Mouse (Mus musculus) forebrain, embryonic 13.5 days (tissue): ENCODE results near the gene Trove2. TPM values are rescaled to one million over a fixed set of nuclear protein-coding genes. Genes with fewer than 3 reads are reported as not detected.
A peak's percentile ranks its signal among the peaks of the same experiment; 100 is the strongest.

Experiments used
- ATAC-seq: fragments of 200-750 bp; cut with Nextera tagmentation; 2 replicates; pipeline ENCODE4 v1.8.0; 2017
- H3K27ac ChIP-seq: fragments of 300-500 bp; sonication (generic); 2 replicates; pipeline ENCODE4 v1.5.1; 2015; ENCODE audit warnings: inconsistent platforms, mild to moderate bottlenecking, moderate library complexity
- H3K27me3 ChIP-seq: fragments of 300-500 bp; sonication (generic); 2 replicates; pipeline ENCODE4 v1.6.1; 2015; ENCODE audit warnings: mild to moderate bottlenecking, inconsistent platforms
- H3K36me3 ChIP-seq: fragments of 300-500 bp; sonication (generic); 2 replicates; pipeline ENCODE4 v1.6.1; 2015; ENCODE audit warnings: mild to moderate bottlenecking, inconsistent platforms; ENCODE audit not compliant: poor library complexity, severe bottlenecking
- H3K4me1 ChIP-seq: fragments of 300-500 bp; sonication (generic); 2 replicates; pipeline ENCODE4 v1.6.1; 2015; ENCODE audit warnings: inconsistent platforms
- H3K4me2 ChIP-seq: fragments of 300-500 bp; sonication (generic); 2 replicates; pipeline ENCODE4 v1.6.1; 2015; ENCODE audit warnings: inconsistent platforms, mild to moderate bottlenecking, moderate library complexity
- H3K4me3 ChIP-seq: fragments of 300-500 bp; sonication (generic); 2 replicates; pipeline ENCODE4 v1.5.1; 2015; ENCODE audit warnings: mild to moderate bottlenecking, inconsistent platforms
- H3K9ac ChIP-seq: fragments of 300-500 bp; sonication (generic); 2 replicates; pipeline ENCODE4 v1.6.1; 2015; ENCODE audit warnings: mild to moderate bottlenecking, inconsistent platforms
- H3K9me3 ChIP-seq: fragments of 300-500 bp; sonication (generic); replicated peaks from 2 replicates; pipeline ENCODE4 v1.6.1; 2016; ENCODE audit warnings: inconsistent platforms
- WGBS: fragments of 180-500 bp; shearing (Covaris S2); methylation state at CpG from one replicate; pipeline ENCODE4 v1.1.7; 2015; 5-methylcytosine and 5-hydroxymethylcytosine counted together
- polyA plus RNA-seq: library from polyadenylated mRNA; unstranded; fragments of >200 nt; fragmentation: Nextera tagmentation; extraction: Ambion mirVana; gene quantifications from 2 replicates; pipeline ENCODE4 v1.2.1, GENCODE M21; 2015

Trove2 gene
- 46.1 and 50.8 TPM in 2 replicates for polyA plus RNA-seq

DNA sequence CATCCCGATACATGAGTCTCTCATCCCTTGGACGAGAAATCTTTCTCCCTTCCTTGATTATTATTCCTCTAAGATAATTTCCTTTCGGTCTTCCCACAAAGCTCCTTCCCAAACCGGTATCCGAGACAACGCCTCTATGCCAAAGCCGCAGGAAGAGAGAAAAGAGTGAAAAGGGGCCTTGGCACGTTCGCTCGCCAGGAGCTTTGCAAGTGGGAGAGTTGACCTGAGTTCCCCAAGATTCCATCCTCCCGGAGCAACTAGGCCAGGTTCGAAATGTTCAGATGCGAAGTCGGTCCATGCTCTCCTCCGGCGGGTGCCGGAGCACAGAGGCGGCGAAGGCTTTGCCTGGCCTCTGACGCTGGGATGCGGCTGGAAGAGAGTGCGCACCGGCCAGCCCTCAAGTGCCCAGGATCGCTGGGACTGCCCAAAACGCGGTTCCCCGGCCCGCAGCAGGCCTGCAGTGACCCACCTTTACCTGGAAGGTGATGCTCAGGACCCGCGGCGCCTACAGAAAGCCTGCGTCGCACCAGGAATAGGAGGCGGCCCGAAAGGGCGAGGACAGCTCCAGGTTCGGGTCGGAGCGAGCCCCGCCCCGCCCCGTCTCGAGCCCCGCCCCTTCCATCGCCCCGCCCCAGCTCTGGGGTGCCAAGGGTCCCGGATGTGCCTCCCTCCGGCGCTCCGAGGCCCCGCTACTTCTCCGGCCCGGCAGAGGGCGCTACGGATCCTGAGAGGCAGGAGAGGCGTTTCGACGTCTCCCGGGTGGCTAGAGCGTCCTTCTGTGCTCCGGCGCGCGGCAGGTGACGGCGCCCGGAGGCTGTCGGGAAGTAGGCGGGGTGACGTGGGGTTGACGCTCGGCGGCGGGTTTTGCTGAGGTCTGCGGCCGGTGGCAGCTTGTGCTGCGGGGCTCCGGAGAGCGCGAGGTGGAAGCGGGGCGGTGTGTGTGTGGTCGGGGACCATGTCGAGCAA, at the start of gene Trove2, which contains the start of gene Uchl5:
Gene Trove2, minus strand, starts transcription at position 623 of the 966 bp plus-strand sequence.
Gene Uchl5, plus strand, starts transcription at position 827 of the 966 bp plus-strand sequence.
- Histone ChIP-seq H3K4me1 (peaks cover 46% of the 10 kb centered on the region), H3K27ac (peak within 1 kb of the TSS; percentile 66), H3K4me2 (peak within 1 kb of the TSS; percentile 90), H3K9ac (peak within 1 kb of the TSS; percentile 91), H3K36me3 (no peaks in the 10 kb centered on the region), H3K9me3 (no peaks in the 10 kb centered on the region), H3K4me3 (peak within 1 kb of the TSS; percentile 87), H3K27me3 (no peaks in the 10 kb centered on the region)
- under 1% methylated on average over 82 of the region's 84 CpGs for WGBS
- peak; percentile 97 for ATAC-seq

- H3K27ac ChIP-seq = no peak overlapping the region
- no peak overlapping the region for H3K4me3 ChIP-seq
- H3K9ac ChIP-seq = no peak overlapping the region
- ATAC-seq = no peak
- no peaks in the 10 kb centered on the region for H3K36me3 ChIP-seq
- no peak overlapping the region for H3K4me2 ChIP-seq
- peaks cover 5% of the 10 kb centered on the region; the same call in 1 of the 2 replicates for H3K4me1 ChIP-seq
- H3K9me3 ChIP-seq = no peaks in the 10 kb centered on the region
- 81% methylated on average over 3 of the region's 3 CpGs for WGBS
- no peaks in the 10 kb centered on the region for H3K27me3 ChIP-seq
These were observed 45.8 kb upstream of the Trove2 start for GRCm38 (mm10) chr1:143822677-143823076.

GRCm38 (mm10) chr1:143820096-143820877, 43.4 kb upstream of the Trove2 start:
- Histone ChIP-seq H3K4me1 (peaks cover 5% of the 10 kb centered on the region; the same call in 1 of the 2 replicates), H3K4me2 (no peak overlapping the region), H3K27me3 (no peaks in the 10 kb centered on the region), H3K4me3 (no peak overlapping the region), H3K27ac (no peak overlapping the region), H3K36me3 (no peaks in the 10 kb centered on the region), H3K9ac (no peak overlapping the region), H3K9me3 (no peaks in the 10 kb centered on the region)
- 0 out of 2 replicates have a peak, but pooled peaks have one; percentile 65 for ATAC-seq
- WGBS = 38% methylated on average over 2 of the region's 2 CpGs

DNA sequence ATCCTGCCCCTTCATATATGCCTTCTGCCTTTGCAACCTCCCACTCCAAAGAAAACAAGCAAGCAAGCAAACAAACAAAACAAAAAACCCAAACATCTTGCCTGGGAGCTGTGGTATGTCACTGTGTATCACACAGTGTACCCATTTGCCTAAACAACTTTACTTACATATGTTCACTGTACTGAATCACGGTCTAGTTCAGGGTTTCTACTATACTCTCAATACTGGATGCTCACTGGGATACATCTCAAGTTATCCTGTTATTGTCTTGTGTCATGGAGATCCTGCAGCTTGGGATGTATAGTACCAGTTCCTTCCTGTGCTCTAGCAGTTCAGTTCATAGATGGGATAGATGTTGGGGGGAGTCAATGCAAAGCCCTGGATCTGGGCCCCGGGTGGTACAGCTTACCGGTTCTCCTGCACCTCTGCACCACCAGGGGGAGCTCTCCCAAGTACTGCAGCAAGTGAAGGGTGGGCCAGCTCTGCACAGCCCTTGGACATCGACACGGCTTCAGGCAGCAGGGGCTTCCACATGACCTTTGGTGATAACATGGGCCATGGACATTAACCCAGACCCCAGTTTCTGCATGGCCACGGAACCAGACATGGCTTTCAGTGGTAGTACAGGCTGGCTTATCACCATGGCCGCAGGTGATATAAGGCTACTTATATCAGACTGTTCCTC, 37.0 kb upstream of the Trove2 start:
- ATAC-seq = peak; percentile 90
- Histone ChIP-seq H3K4me3 (no peak overlapping the region), H3K4me1 (no peaks in the 10 kb centered on the region), H3K27ac (no peak overlapping the region), H3K36me3 (peaks cover 5% of the 10 kb centered on the region; the same call in 1 of the 2 replicates), H3K9ac (no peak overlapping the region), H3K4me2 (no peak overlapping the region), H3K27me3 (no peaks in the 10 kb centered on the region), H3K9me3 (no peaks in the 10 kb centered on the region)
- 50% methylated on average over 7 of the region's 7 CpGs for WGBS

DNA sequence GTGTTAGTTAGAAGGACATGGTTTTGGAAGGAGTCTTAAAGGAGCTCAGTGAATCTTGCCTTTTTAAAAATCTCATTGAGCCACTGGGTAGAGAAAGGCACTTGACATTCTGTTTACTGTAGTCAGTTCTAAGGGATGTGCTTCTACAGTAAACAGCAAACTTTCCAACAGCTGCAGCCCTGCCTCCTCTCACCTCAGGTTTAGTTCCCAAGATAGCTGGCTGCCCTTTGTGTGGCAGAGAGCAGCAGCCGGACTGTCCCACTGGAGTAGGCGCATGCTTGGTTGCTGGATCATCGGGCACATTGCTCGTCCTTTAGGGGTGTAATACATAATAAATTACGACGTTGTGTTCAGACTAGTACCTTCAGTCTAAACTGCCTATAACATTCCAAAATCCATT, 32.2 kb upstream of the Trove2 start:
- 91% methylated on average over 6 of the region's 6 CpGs for WGBS
- no peak for ATAC-seq
- no peak overlapping the region for H3K9ac ChIP-seq
- H3K9me3 ChIP-seq = no peaks in the 10 kb centered on the region; the same call in 1 of the 2 replicates
- H3K4me1 ChIP-seq = no peaks in the 10 kb centered on the region
- no peaks in the 10 kb centered on the region for H3K27me3 ChIP-seq
- no peak overlapping the region for H3K4me2 ChIP-seq
- no peak overlapping the region for H3K27ac ChIP-seq
- peaks cover 12% of the 10 kb centered on the region for H3K36me3 ChIP-seq
- no peak overlapping the region for H3K4me3 ChIP-seq

DNA sequence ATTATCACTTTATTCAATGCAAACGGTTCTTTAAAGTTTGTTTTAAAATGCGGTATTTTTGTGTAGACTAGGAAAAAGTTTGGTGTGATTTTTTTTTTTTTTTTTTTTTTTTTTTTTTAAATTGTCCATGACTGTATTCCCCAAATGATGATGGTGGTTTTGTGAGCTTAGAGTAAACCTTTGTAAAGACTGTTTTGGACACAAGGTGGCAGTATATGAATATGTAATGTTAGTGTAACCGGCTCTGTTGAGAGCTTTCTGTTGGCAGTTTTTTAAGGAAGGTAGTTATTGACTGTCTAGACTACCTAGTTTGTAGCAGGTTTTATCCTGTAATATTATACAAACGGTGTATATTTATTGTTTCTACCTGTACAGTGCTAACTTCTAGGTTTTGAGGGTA, 26.7 kb upstream of the Trove2 start:
- no peaks in the 10 kb centered on the region; the same call in 1 of the 2 replicates for H3K9me3 ChIP-seq
- peaks cover 7% of the 10 kb centered on the region for H3K36me3 ChIP-seq
- H3K4me2 ChIP-seq = no peak overlapping the region
- no peak overlapping the region for H3K9ac ChIP-seq
- no peaks in the 10 kb centered on the region for H3K4me1 ChIP-seq
- H3K4me3 ChIP-seq = no peak overlapping the region
- H3K27ac ChIP-seq = no peak overlapping the region
- H3K27me3 ChIP-seq = no peaks in the 10 kb centered on the region
- ATAC-seq = peak; percentile 91
- 47% methylated on average over 4 of the region's 4 CpGs for WGBS

GRCm38 (mm10) chr1:143788584-143789227, 11.8 kb upstream of the Trove2 start:
- peaks cover 10% of the 10 kb centered on the region; the same call in 1 of the 2 replicates for H3K36me3 ChIP-seq
- H3K4me2 ChIP-seq = no peak overlapping the region
- no peaks in the 10 kb centered on the region for H3K4me1 ChIP-seq
- no peak overlapping the region for H3K27ac ChIP-seq
- H3K9ac ChIP-seq = no peak overlapping the region
- WGBS = 78% methylated on average over 2 of the region's 2 CpGs
- ATAC-seq = no peak
- H3K4me3 ChIP-seq = no peak overlapping the region
- no peaks in the 10 kb centered on the region for H3K27me3 ChIP-seq
- H3K9me3 ChIP-seq = no peaks in the 10 kb centered on the region

DNA sequence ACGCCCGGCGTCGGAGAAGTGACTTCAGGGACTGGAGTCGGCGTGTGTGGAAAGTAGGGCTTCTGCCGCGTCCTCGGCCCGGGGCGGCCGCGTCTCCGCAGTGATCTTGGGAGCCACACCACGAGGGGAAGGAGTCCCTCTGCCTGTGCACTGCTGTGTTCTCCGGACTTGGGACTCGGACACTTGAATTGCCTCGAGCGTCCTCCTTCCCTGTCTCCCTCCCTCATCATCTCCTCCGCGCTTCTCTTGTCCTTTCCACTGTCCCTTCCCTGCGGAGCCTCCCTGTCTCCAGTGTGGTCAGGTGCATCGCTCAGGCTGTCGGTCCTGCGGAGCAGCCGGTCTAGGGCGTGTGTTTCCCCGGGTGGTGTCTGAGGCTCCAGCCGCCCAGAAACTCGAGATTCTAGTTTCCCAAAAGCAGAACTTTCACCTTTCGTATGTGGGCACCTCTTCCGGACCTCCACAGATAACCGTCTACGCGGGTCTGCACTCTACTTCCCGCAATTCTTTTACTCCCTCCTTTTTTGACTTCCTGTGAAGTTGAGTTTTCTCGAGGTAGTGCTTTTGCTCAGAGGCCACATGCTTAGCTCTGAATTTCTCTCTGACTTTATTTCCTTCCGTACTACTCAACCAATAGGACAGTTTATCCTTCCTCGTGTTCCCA, 820 bp upstream of the Trove2 start:
- WGBS = 1% methylated on average over 39 of the region's 39 CpGs
- ATAC-seq = no peak; the same call in 1 of the 2 replicates
- no peaks in the 10 kb centered on the region for H3K27me3 ChIP-seq
- peak overlapping the region; percentile 90 for H3K4me2 ChIP-seq
- peak overlapping the region; percentile 66 for H3K27ac ChIP-seq
- H3K4me1 ChIP-seq = peaks cover 46% of the 10 kb centered on the region
- H3K9ac ChIP-seq = peak overlapping the region; percentile 91
- H3K9me3 ChIP-seq = no peaks in the 10 kb centered on the region
- peak overlapping the region; percentile 87 for H3K4me3 ChIP-seq
- no peaks in the 10 kb centered on the region for H3K36me3 ChIP-seq

GRCm38 (mm10) chr1:143773909-143774308, 3.0 kb downstream of the Trove2 start:
- Histone ChIP-seq H3K27me3 (no peaks in the 10 kb centered on the region), H3K4me2 (no peak overlapping the region), H3K9me3 (no peaks in the 10 kb centered on the region), H3K36me3 (peaks cover 13% of the 10 kb centered on the region), H3K27ac (no peak overlapping the region), H3K4me1 (peaks cover 49% of the 10 kb centered on the region), H3K9ac (no peak overlapping the region), H3K4me3 (no peak overlapping the region)
- ATAC-seq = no peak
- WGBS = 89% methylated on average over 6 of the region's 6 CpGs

DNA sequence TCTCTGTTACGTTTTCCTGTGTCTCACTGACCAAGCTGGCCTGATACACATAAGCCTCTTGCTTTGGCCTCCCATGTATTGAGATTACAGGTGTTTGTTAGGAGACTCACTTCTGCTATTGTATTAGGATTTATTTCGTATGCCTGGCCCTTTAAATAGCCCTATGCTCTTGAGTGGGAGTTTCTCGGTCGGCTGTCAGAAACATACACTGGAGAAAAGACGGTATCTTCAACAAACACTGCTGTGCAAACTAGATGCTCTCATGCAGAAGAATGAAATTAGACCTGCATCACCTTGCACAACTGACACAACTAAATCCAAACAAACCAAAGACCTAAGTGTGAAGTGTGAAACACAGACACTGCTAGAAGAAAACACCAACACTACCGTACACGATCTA, 3.8 kb downstream of the Trove2 start:
- no peak overlapping the region for H3K4me2 ChIP-seq
- H3K36me3 ChIP-seq = peaks cover 17% of the 10 kb centered on the region
- no peak overlapping the region for H3K27ac ChIP-seq
- WGBS = 60% methylated on average over 7 of the region's 7 CpGs
- H3K9me3 ChIP-seq = no peaks in the 10 kb centered on the region
- H3K9ac ChIP-seq = no peak overlapping the region
- no peak overlapping the region for H3K4me3 ChIP-seq
- H3K27me3 ChIP-seq = no peaks in the 10 kb centered on the region
- H3K4me1 ChIP-seq = peaks cover 41% of the 10 kb centered on the region
- ATAC-seq = no peak
